10 mouse cellular contexts compared by ENCODE assay signal in the genomic region with DNA sequence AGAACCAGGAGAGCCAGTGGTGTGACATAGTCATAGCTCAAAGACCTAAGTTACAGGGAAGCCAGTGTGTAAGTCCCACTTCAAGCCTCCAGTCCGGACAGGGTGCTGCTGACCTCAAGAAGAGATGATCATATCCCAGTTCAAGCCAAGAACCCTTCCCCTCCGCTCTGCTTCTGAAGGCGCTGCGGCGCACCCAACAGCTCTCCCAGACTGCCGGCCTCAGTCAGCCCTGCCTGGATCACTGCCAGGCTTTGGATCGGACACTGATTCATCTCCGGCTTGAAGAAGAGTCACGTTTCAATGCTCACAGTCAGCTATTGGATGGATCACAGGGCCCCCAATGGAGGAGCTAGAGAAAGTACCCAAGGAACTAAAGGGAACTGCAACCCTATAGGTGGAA.
A peak's percentile ranks its signal among the peaks of the same experiment; 100 is the strongest.
DNase-seq lines count a peak whose midpoint lies in the region; ATAC-seq and TF ChIP-seq lines count a peak whose summit lies in the region.
"Had no signal": no experiment of that assay in that cellular context is flagged by ENCODE, and none has a peak within 500 bp of the region (broad histone marks: within the 10 kb centered on the region; RNA-seq: fewer than 3 reads in every experiment).

No protein-coding gene starts in this region.

- peak overlapping the region; percentile 8; the same call in 1 of the 2 replicates for H3K27ac ChIP-seq in layer of hippocampus, adult 2 months
- H3K27ac ChIP-seq: limb, embryonic 15.5 days; midbrain, embryonic 15.5 days had no signal

- no peak for TF ChIP-seq CTCF in layer of hippocampus, adult 2 months (conservative IDR thresholded peaks at IDR 0.05)

- DNase-seq in layer of hippocampus, adult 2 months (ENCODE audit: low spot score in 2 of 2), result no peak
- no peak for DNase-seq in layer of hippocampus, adult 9-11 months
- DNase-seq in adrenal gland, adult (ENCODE audit: inconsistent age in 2 of 2, low spot score in 1 of 2), result peak; percentile 53 to 83
- DNase-seq in adrenal gland, postnatal 25 days, result peak; percentile 80
- DNase-seq in cerebellum, postnatal 4 days (ENCODE audit: low spot score in 2 of 2), result peak; percentile 26 to 42
- DNase-seq in kidney, adult 8-10 months, result no peak
- DNase-seq: thymus, adult 2 months had no signal

- H3K4me3 ChIP-seq in layer of hippocampus, adult 2 months, result no peak overlapping the region
- H3K4me3 ChIP-seq: limb, embryonic 15.5 days; midbrain, embryonic 15.5 days had no signal

- no peak for ATAC-seq in frontal cortex, adult (ENCODE audit: low TSS enrichment)
- ATAC-seq: midbrain, embryonic 15.5 days had no signal

Comparison
In these comparisons a context has a peak if more than half of its experiments do, and no peak if none do; other contexts are left out.
1. DNase-seq: peak in adrenal gland, adult (2 of 2), adrenal gland, postnatal 25 days (single experiment) and cerebellum, postnatal 4 days (2 of 2); none in layer of hippocampus, adult 2 months (0 of 2), layer of hippocampus, adult 9-11 months (single experiment) and kidney, adult 8-10 months (0 of 2).